Mouse (Mus musculus) small intestine, adult 2 months (tissue): ENCODE measurements around the gene Myl12a. TPM values are rescaled to one million over a fixed set of nuclear protein-coding genes. Genes with fewer than 3 reads are reported as not detected.

Source experiments
- H3K27ac ChIP-seq: fragments of 200-500 bp; 2 replicates; pipeline ENCODE4 v1.5.1; 2012; ENCODE audit warnings: low read depth, low read length, control low read depth, inconsistent platforms; ENCODE audit not compliant: insufficient read depth
- H3K27me3 ChIP-seq: fragments of 200-500 bp; 2 replicates; pipeline ENCODE4 v1.6.1; 2012; ENCODE audit warnings: mild to moderate bottlenecking, moderate library complexity, low read length, inconsistent platforms; ENCODE audit not compliant: control insufficient read depth, insufficient read depth
- H3K36me3 ChIP-seq: fragments of 200-500 bp; 2 replicates; pipeline ENCODE4 v1.6.1; 2012; ENCODE audit warnings: mild to moderate bottlenecking, low read length, control low read depth, inconsistent platforms; ENCODE audit not compliant: control insufficient read depth, insufficient read depth
- H3K4me1 ChIP-seq: fragments of 200-500 bp; 2 replicates; pipeline ENCODE4 v1.6.1; 2012; ENCODE audit warnings: low read length, inconsistent platforms, mixed read lengths; ENCODE audit not compliant: control insufficient read depth, insufficient read depth, insufficient read length
- H3K4me3 ChIP-seq: fragments of 200-500 bp; 2 replicates; pipeline ENCODE4 v1.5.1; 2012; ENCODE audit warnings: low read depth, mild to moderate bottlenecking, control low read depth, inconsistent platforms, low read length, moderate library complexity
- CTCF ChIP-seq: fragments of 200-500 bp; IDR thresholded peaks from 2 replicates; pipeline ENCODE4 v1.5.1; 2012; ENCODE audit warnings: low read depth, mild to moderate bottlenecking, control low read depth, inconsistent platforms, low read length, moderate library complexity, mixed read lengths; ENCODE audit not compliant: insufficient replicate concordance, insufficient read length; ENCODE audit errors: extremely low read depth
- POLR2A ChIP-seq: fragments of 200-500 bp; IDR thresholded peaks from 2 replicates; pipeline ENCODE4 v1.6.1; 2012; ENCODE audit warnings: low read depth, mild to moderate bottlenecking, control low read depth, inconsistent platforms, low read length, moderate library complexity
- WGBS: fragments of 180-500 bp; shearing (Covaris S2); methylation state at CpG from one replicate; pipeline ENCODE4 v1.1.7; 2018; 5-methylcytosine and 5-hydroxymethylcytosine counted together
- polyA plus RNA-seq: library from polyadenylated mRNA; depleted of rRNA; stranded (reverse); fragments of >200 nt; gene quantifications from 2 replicates; pipeline ENCODE4 v1.2.3, GENCODE M21; 2012; rRNA removed

Myl12a gene
- 28.8 and 52.7 TPM in 2 replicates for polyA plus RNA-seq

DNA sequence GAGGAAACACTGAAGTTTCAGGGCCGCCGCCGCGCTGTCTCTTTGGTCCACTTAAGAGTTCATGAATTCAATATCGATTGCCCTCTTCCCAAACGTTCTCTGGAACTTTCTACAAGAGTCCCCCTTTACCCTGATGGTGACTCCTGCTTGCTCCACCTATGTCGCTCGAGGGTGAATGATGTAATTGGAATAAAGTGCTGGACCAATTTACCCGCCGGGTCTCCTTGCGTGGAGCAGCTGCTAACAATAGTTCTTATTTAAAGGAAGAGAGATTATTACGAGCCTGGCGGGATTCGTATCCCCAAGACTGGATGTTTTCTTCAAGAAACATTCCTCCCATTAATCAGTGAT, at the start of gene Myl12a:
Gene Myl12a, minus strand, starts transcription at position 135 of the 351 bp plus-strand sequence.
- WGBS: 4% methylated on average over 14 of the region's 14 CpGs
- H3K4me3 ChIP-seq: peak within 1 kb of the TSS; percentile 95
- peaks cover 8% of the 10 kb centered on the region; the same call in 1 of the 2 replicates for H3K4me1 ChIP-seq
- H3K27me3 ChIP-seq: no peaks in the 10 kb centered on the region
- H3K36me3 ChIP-seq: 0 out of 2 replicates have a peak, but pooled peaks cover 2% of the 10 kb centered on the region
- peak within 1 kb of the TSS; percentile 96 for H3K27ac ChIP-seq
- no peak for TF ChIP-seq POLR2A
- TF ChIP-seq CTCF: no peak

- Histone ChIP-seq H3K4me3 (no peak overlapping the region), H3K27ac (no peak overlapping the region), H3K27me3 (no peaks in the 10 kb centered on the region), H3K4me1 (no peaks in the 10 kb centered on the region; the same call in 1 of the 2 replicates), H3K36me3 (no peaks in the 10 kb centered on the region)
- no peak for TF ChIP-seq POLR2A
- no peak for TF ChIP-seq CTCF
- 90% methylated on average over 8 of the region's 8 CpGs for WGBS
These were observed 46.6 kb upstream of the Myl12a start for GRCm38 (mm10) chr17:71049292-71049691.

- TF ChIP-seq CTCF (no peak), POLR2A (no peak)
- H3K36me3 ChIP-seq: no peaks in the 10 kb centered on the region
- no peaks in the 10 kb centered on the region for H3K4me1 ChIP-seq
- H3K27ac ChIP-seq: no peak overlapping the region
- WGBS: 86% methylated on average over 4 of the region's 4 CpGs
- H3K4me3 ChIP-seq: no peak overlapping the region
- no peaks in the 10 kb centered on the region for H3K27me3 ChIP-seq
These were observed 44.2 kb upstream of the Myl12a start for GRCm38 (mm10) chr17:71046856-71047255.

GRCm38 (mm10) chr17:71045591-71045990, 42.9 kb upstream of the Myl12a start:
- Histone ChIP-seq H3K36me3 (no peaks in the 10 kb centered on the region), H3K27ac (no peak overlapping the region), H3K4me1 (no peaks in the 10 kb centered on the region), H3K4me3 (no peak overlapping the region), H3K27me3 (no peaks in the 10 kb centered on the region)
- 84% methylated on average over 9 of the region's 9 CpGs for WGBS
- no peak for TF ChIP-seq CTCF
- TF ChIP-seq POLR2A: no peak

DNA sequence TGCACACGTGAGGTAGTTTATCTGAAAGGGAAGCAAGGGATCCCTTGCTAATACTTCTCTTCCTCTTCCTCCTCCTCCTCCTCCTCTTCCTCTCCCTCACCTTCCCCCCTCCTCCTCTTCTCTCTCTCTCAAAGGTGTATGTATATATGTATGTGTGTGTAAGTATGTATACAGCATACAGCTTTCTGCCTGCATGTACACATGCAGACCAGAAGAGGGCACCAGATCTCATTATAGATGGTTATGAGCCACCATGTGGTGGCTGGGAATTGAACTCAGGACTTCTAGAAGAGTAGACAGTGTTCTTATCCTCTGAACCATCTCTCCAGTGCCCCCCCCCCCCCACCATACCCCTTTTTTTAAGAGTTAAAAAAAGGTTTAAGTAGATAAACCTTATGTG, 40.0 kb upstream of the Myl12a start:
- H3K36me3 ChIP-seq: no peaks in the 10 kb centered on the region
- no peaks in the 10 kb centered on the region for H3K4me1 ChIP-seq
- no peak overlapping the region for H3K4me3 ChIP-seq
- WGBS: 48% methylated on average over 1 of the region's 1 CpGs
- no peak overlapping the region for H3K27ac ChIP-seq
- no peaks in the 10 kb centered on the region for H3K27me3 ChIP-seq
- TF ChIP-seq POLR2A (no peak), CTCF (no peak)

GRCm38 (mm10) chr17:71040582-71040880, 37.9 kb upstream of the Myl12a start:
- Histone ChIP-seq H3K36me3 (no peaks in the 10 kb centered on the region), H3K4me3 (no peak overlapping the region), H3K27me3 (no peaks in the 10 kb centered on the region), H3K4me1 (no peaks in the 10 kb centered on the region), H3K27ac (no peak overlapping the region)
- WGBS: 77% methylated on average over 5 of the region's 5 CpGs
- TF ChIP-seq CTCF (no peak), POLR2A (no peak)

GRCm38 (mm10) chr17:71039851-71040581, 37.3 kb upstream of the Myl12a start:
- 58% methylated on average over 12 of the region's 12 CpGs for WGBS
- no peaks in the 10 kb centered on the region for H3K36me3 ChIP-seq
- TF ChIP-seq CTCF (no peak), POLR2A (no peak)
- H3K27ac ChIP-seq: no peak overlapping the region
- H3K4me3 ChIP-seq: no peak overlapping the region
- H3K27me3 ChIP-seq: no peaks in the 10 kb centered on the region
- no peaks in the 10 kb centered on the region for H3K4me1 ChIP-seq

- TF ChIP-seq POLR2A (no peak), CTCF (no peak)
- Histone ChIP-seq H3K27me3 (no peaks in the 10 kb centered on the region), H3K36me3 (no peaks in the 10 kb centered on the region), H3K4me3 (no peak overlapping the region), H3K27ac (no peak overlapping the region), H3K4me1 (no peaks in the 10 kb centered on the region)
- WGBS: 74% methylated on average over 5 of the region's 5 CpGs
These were observed 36.1 kb upstream of the Myl12a start for GRCm38 (mm10) chr17:71038812-71039211.
